Comparison of ENCODE assay signal across 13 mouse cellular contexts in the genomic region with DNA sequence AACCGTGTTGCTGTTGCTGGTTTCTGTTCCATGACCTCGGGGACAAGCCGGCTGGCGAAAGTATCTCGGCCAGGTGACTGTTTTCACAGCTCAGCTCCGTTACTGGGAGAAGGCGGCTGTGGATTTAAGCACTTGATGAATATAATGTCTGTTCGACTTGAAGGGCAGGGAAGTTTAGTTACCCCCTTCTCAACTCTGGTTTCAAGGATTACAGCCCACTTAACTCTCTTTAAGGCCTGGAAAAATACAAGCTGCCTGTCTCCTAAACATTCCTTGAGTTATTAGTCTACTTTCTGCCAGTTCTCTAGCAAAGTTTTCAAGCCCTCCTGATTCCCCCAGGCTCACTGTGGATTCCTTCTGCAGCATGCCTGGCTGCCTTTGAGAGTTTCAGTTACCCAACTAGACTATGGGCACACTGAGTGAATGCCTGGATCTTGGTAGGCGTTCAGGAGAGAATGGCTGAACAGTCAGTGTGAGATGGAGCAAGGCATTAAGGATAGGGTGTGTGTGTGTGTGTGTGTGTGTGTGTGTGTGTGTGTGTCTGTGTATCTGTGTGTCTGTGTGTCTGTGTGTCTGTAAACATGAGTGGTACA.
DNase-seq lines count a peak whose midpoint lies in the region; ATAC-seq and TF ChIP-seq lines count a peak whose summit lies in the region.
"Had no signal": no experiment of that assay in that cellular context is flagged by ENCODE, and none has a peak within 500 bp of the region (broad histone marks: within the 10 kb centered on the region; RNA-seq: fewer than 3 reads in every experiment).

No protein-coding gene starts in this region.

- no peak overlapping the region for H3K9ac ChIP-seq in kidney, embryonic 15.5 days
- no peak overlapping the region for H3K9ac ChIP-seq in limb, embryonic 13.5 days
- H3K9ac ChIP-seq in midbrain, embryonic 15.5 days = no peak overlapping the region
- no peak overlapping the region for H3K9ac ChIP-seq in forebrain, embryonic 14.5 days (ENCODE audit: low read length)
- H3K9ac ChIP-seq: hindbrain, embryonic 14.5 days had no signal

- H3K4me2 ChIP-seq in kidney, embryonic 15.5 days = no peak overlapping the region
- H3K4me2 ChIP-seq in limb, embryonic 13.5 days (replicated peaks) = peak overlapping the region; percentile 46
- H3K4me2 ChIP-seq in midbrain, embryonic 15.5 days = no peak overlapping the region
- no peak overlapping the region for H3K4me2 ChIP-seq in forebrain, embryonic 14.5 days (ENCODE audit: low read length)
- H3K4me2 ChIP-seq: hindbrain, embryonic 14.5 days had no signal

- H3K36me3 ChIP-seq in kidney, embryonic 15.5 days = no peaks in the 10 kb centered on the region
- no peaks in the 10 kb centered on the region for H3K36me3 ChIP-seq in embryonic facial prominence, embryonic 10.5 days (replicated peaks)
- no peaks in the 10 kb centered on the region for H3K36me3 ChIP-seq in limb, embryonic 13.5 days
- H3K36me3 ChIP-seq in midbrain, embryonic 15.5 days (replicated peaks) = no peaks in the 10 kb centered on the region
- H3K36me3 ChIP-seq in forebrain, embryonic 14.5 days (ENCODE audit: control insufficient read depth, insufficient read depth, low read length) = no peaks in the 10 kb centered on the region

- WGBS in kidney, embryonic 15.5 days = 18% methylated on average over 9 of the region's 9 CpGs
- 65% methylated on average over 9 of the region's 9 CpGs for WGBS in embryonic facial prominence, embryonic 10.5 days
- 17% methylated on average over 9 of the region's 9 CpGs for WGBS in limb, embryonic 13.5 days
- WGBS in midbrain, embryonic 15.5 days = 79% methylated on average over 9 of the region's 9 CpGs
- WGBS in forebrain, embryonic 14.5 days = 80% methylated on average over 9 of the region's 9 CpGs

- H3K9me3 ChIP-seq in kidney, embryonic 15.5 days (replicated peaks) = no peaks in the 10 kb centered on the region
- no peaks in the 10 kb centered on the region for H3K9me3 ChIP-seq in embryonic facial prominence, embryonic 10.5 days
- H3K9me3 ChIP-seq in limb, embryonic 13.5 days = no peaks in the 10 kb centered on the region
- H3K9me3 ChIP-seq in midbrain, embryonic 15.5 days = no peaks in the 10 kb centered on the region
- no peaks in the 10 kb centered on the region for H3K9me3 ChIP-seq in forebrain, embryonic 14.5 days (replicated peaks; ENCODE audit: control insufficient read depth, low read length)

- intact Hi-C loops in gastrocnemius, adult 2 months (cut with DNase I) = loop anchor here (10.0 kb wide), 1 partner anchor 186 kb away; the partner anchor contains the start of gene Creb5

- TF ChIP-seq CTCF in gastrocnemius, adult 2 months (IDR thresholded peaks at IDR 0.05) = no peak

- H3K27ac ChIP-seq in gastrocnemius, adult 2 months = no peak overlapping the region; the same call in 1 of the 2 replicates
- H3K27ac ChIP-seq in kidney, embryonic 15.5 days = peak overlapping the region; percentile 19; the same call in 1 of the 2 replicates
- peak overlapping the region; percentile 65 for H3K27ac ChIP-seq in embryonic facial prominence, embryonic 10.5 days (replicated peaks)
- peak overlapping the region; percentile 93 for H3K27ac ChIP-seq in limb, embryonic 13.5 days
- H3K27ac ChIP-seq in midbrain, embryonic 15.5 days = no peak overlapping the region
- H3K27ac ChIP-seq in forebrain, embryonic 14.5 days (ENCODE audit: low read depth, low read length) = no peak overlapping the region
- H3K27ac ChIP-seq: hindbrain, embryonic 14.5 days had no signal

- DNase-seq in gastrocnemius, adult 2 months = no peak
- DNase-seq in gastrocnemius, postnatal 25 days = no peak
- no peak for DNase-seq in kidney, postnatal 10 days
- no peak for DNase-seq in embryonic facial prominence, embryonic 10.5 days (ENCODE audit: low spot score)
- no peak for DNase-seq in forebrain, embryonic 14.5 days (ENCODE audit: low spot score)
- DNase-seq: layer of hippocampus, postnatal 36 days; right cerebral cortex, postnatal 25 days; thymus, postnatal 25 days had no signal

- H3K4me3 ChIP-seq in gastrocnemius, adult 2 months = peak overlapping the region; percentile 56
- H3K4me3 ChIP-seq in kidney, embryonic 15.5 days (replicated peaks) = no peak overlapping the region
- no peak overlapping the region for H3K4me3 ChIP-seq in embryonic facial prominence, embryonic 10.5 days
- no peak overlapping the region for H3K4me3 ChIP-seq in limb, embryonic 13.5 days
- no peak overlapping the region for H3K4me3 ChIP-seq in midbrain, embryonic 15.5 days
- H3K4me3 ChIP-seq in forebrain, embryonic 14.5 days (ENCODE audit: low read depth, low read length) = no peak overlapping the region

- no peaks in the 10 kb centered on the region for H3K27me3 ChIP-seq in kidney, embryonic 15.5 days
- H3K27me3 ChIP-seq in embryonic facial prominence, embryonic 10.5 days (replicated peaks; ENCODE audit: low read depth, poor library complexity, severe bottlenecking) = 0 out of 2 replicates have a peak, but pooled peaks cover 9% of the 10 kb centered on the region
- no peaks in the 10 kb centered on the region for H3K27me3 ChIP-seq in limb, embryonic 13.5 days
- no peaks in the 10 kb centered on the region for H3K27me3 ChIP-seq in midbrain, embryonic 15.5 days (replicated peaks)
- H3K27me3 ChIP-seq in forebrain, embryonic 14.5 days (replicated peaks; ENCODE audit: control insufficient read depth, insufficient read depth, low read length) = no peaks in the 10 kb centered on the region

- no peak for ATAC-seq in kidney, embryonic 15.5 days (replicated peaks; ENCODE audit: low FRiP score)
- ATAC-seq in limb, embryonic 13.5 days (ENCODE audit: low FRiP score, low read depth) = peak; percentile 79
- ATAC-seq in midbrain, embryonic 15.5 days (replicated peaks) = no peak
- no peak for ATAC-seq in forebrain, embryonic 14.5 days
- ATAC-seq: midbrain, embryonic 16.5 days had no signal

- H3K4me1 ChIP-seq in kidney, embryonic 15.5 days = peaks cover 29% of the 10 kb centered on the region
- peaks cover 50% of the 10 kb centered on the region for H3K4me1 ChIP-seq in embryonic facial prominence, embryonic 10.5 days
- peaks cover 51% of the 10 kb centered on the region for H3K4me1 ChIP-seq in limb, embryonic 13.5 days
- no peaks in the 10 kb centered on the region for H3K4me1 ChIP-seq in midbrain, embryonic 15.5 days
- H3K4me1 ChIP-seq in forebrain, embryonic 14.5 days (ENCODE audit: control insufficient read depth, insufficient read depth, low read length) = no peaks in the 10 kb centered on the region; the same call in 1 of the 2 replicates

Comparison
In these comparisons a context has a peak if more than half of its experiments do, and no peak if none do; other contexts are left out.
1. H3K27ac ChIP-seq: peak in kidney, embryonic 15.5 days (single experiment), embryonic facial prominence, embryonic 10.5 days (single experiment) and limb, embryonic 13.5 days (single experiment); none in gastrocnemius, adult 2 months (single experiment), midbrain, embryonic 15.5 days (single experiment) and forebrain, embryonic 14.5 days (single experiment).